Mouse (Mus musculus) E14TG2a.4 (cell line): ENCODE data around the gene Ms4a6b.

Experiments used
- CTCF ChIP-seq: conservative IDR thresholded peaks from 2 replicates; pipeline ENCODE4 v1.5.1; 2014; ENCODE audit warnings: low read length
- NANOG ChIP-seq: IDR thresholded peaks from 2 replicates; pipeline ENCODE4 v1.6.1; 2014; ENCODE audit warnings: borderline replicate concordance, low read length, mixed read lengths

GRCm38 (mm10) chr19:11574965-11575364 is 58.7 kb downstream of the Ms4a6b start:
- TF ChIP-seq CTCF = no peak
- no peak for TF ChIP-seq NANOG
